Comparison of ENCODE assay signal across 11 mouse cellular contexts in the genomic region with DNA sequence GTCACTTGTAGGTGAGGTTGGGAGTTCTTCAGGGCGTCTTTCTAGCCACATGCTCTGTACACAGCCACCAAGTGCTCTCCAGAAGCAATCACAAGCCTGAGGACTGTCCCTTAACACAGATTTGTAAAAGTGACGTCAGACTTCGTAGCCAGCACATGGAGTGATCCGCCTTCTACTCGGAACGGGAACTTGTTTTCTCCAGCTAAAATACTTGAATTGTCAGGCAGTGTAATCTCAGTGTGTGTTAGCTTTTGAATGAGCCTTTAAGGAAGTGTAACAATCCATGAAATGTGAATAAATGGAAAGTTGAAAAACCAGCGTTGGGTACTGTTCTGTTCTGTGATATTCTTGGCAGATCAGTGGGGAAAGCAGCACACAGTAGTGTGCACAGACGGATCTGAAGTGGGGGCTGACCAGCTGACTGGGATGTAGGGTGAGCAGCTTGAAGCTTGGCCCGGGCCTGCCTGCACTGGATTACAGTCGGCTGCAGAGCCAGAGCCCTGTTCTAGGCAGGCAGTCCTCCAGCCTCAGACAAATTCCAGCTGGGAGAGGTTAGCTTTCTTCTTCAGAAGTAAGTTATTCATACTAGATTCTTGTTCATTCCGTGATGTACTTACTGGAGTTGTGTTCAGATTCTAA. TPM values are rescaled to one million over a fixed set of nuclear protein-coding genes. Genes with fewer than 3 reads are reported as not detected.
A peak's percentile ranks its signal among the peaks of the same experiment; 100 is the strongest.
DNase-seq lines count a peak whose midpoint lies in the region; ATAC-seq and TF ChIP-seq lines count a peak whose summit lies in the region.
"Had no signal": no experiment of that assay in that cellular context is flagged by ENCODE, and none has a peak within 500 bp of the region (broad histone marks: within the 10 kb centered on the region; RNA-seq: fewer than 3 reads in every experiment).

No protein-coding gene starts in this region.

- peaks cover 33% of the 10 kb centered on the region for H3K36me3 ChIP-seq in lung, embryonic 16.5 days (ENCODE audit: control insufficient read depth, insufficient read depth, low read length)
- H3K36me3 ChIP-seq in heart, embryonic 16.5 days (ENCODE audit: control insufficient read depth, insufficient read depth) = peaks cover 32% of the 10 kb centered on the region
- H3K36me3 ChIP-seq in liver, embryonic 11.5 days (ENCODE audit: control insufficient read depth, insufficient read depth, low read length) = peaks cover 33% of the 10 kb centered on the region

- H3K9ac ChIP-seq in lung, embryonic 16.5 days (ENCODE audit: low read length) = no peak overlapping the region
- H3K9ac ChIP-seq in heart, embryonic 16.5 days (ENCODE audit: low read length) = no peak overlapping the region
- H3K9ac ChIP-seq in liver, embryonic 11.5 days (ENCODE audit: low read depth, low read length) = no peak overlapping the region
- H3K9ac ChIP-seq: liver, embryonic 14.5 days; midbrain, embryonic 15.5 days had no signal

- ATAC-seq in lung, embryonic 16.5 days (ENCODE audit: low read depth) = peak; percentile 34; the same call in 1 of the 2 replicates
- no peak; the same call in 1 of the 2 replicates for ATAC-seq in heart, embryonic 16.5 days (replicated peaks; ENCODE audit: extremely low read depth, insufficient read depth, low FRiP score)
- ATAC-seq in liver, embryonic 11.5 days (replicated peaks; ENCODE audit: low FRiP score) = no peak
- ATAC-seq: CD4-positive, CD25-positive, alpha-beta regulatory T cell, adult 4 months had no signal

- no peak overlapping the region for H3K4me3 ChIP-seq in gastrocnemius, adult 2 months
- H3K4me3 ChIP-seq in lung, embryonic 16.5 days (ENCODE audit: low read length) = no peak overlapping the region
- no peak overlapping the region for H3K4me3 ChIP-seq in heart, embryonic 16.5 days (ENCODE audit: low read length)
- H3K4me3 ChIP-seq in liver, embryonic 11.5 days (ENCODE audit: low read depth, low read length) = no peak overlapping the region
- H3K4me3 ChIP-seq: midbrain, embryonic 15.5 days had no signal

- DNase-seq in gastrocnemius, adult 2 months = peak; percentile 29
- no peak for DNase-seq in gastrocnemius, postnatal 10 days
- DNase-seq in lung, postnatal 36 days = no peak
- peak; percentile 21 to 57 for DNase-seq in lung, postnatal 4 days
- no peak for DNase-seq in gastrocnemius, adult 8-10 months (ENCODE audit: low spot score in 2 of 2)
- no peak for DNase-seq in liver, embryonic 11.5 days (ENCODE audit: low spot score)

- TF ChIP-seq CTCF in gastrocnemius, adult 2 months (IDR thresholded peaks at IDR 0.05) = no peak

- intact Hi-C loops in gastrocnemius, adult 2 months (cut with DNase I) = no loop called here

- H3K4me2 ChIP-seq in lung, embryonic 16.5 days (ENCODE audit: low read depth, low read length) = no peak overlapping the region
- no peak overlapping the region for H3K4me2 ChIP-seq in heart, embryonic 16.5 days (ENCODE audit: low read depth, low read length)
- H3K4me2 ChIP-seq in liver, embryonic 11.5 days = no peak overlapping the region
- H3K4me2 ChIP-seq: midbrain, embryonic 15.5 days had no signal

- H3K4me1 ChIP-seq in lung, embryonic 16.5 days (replicated peaks; ENCODE audit: control insufficient read depth, insufficient read depth, low read length) = no peaks in the 10 kb centered on the region
- H3K4me1 ChIP-seq in heart, embryonic 16.5 days (ENCODE audit: control insufficient read depth, insufficient read depth, low read length) = peaks cover 5% of the 10 kb centered on the region; the same call in 1 of the 2 replicates
- no peaks in the 10 kb centered on the region for H3K4me1 ChIP-seq in liver, embryonic 11.5 days (replicated peaks; ENCODE audit: control insufficient read depth, insufficient read depth, low read length)
- H3K4me1 ChIP-seq: midbrain, embryonic 15.5 days had no signal

- H3K27ac ChIP-seq in gastrocnemius, adult 2 months = no peak overlapping the region
- no peak overlapping the region for H3K27ac ChIP-seq in lung, embryonic 16.5 days (ENCODE audit: low read length)
- H3K27ac ChIP-seq in heart, embryonic 16.5 days (ENCODE audit: low read length) = 0 out of 2 replicates have a peak overlapping the region, but pooled peaks have one; percentile 15
- no peak overlapping the region for H3K27ac ChIP-seq in liver, embryonic 11.5 days (ENCODE audit: low read depth, low read length)
- H3K27ac ChIP-seq: liver, embryonic 14.5 days; midbrain, embryonic 15.5 days had no signal

- H3K9me3 ChIP-seq in lung, embryonic 16.5 days (ENCODE audit: control insufficient read depth, low read length) = no peaks in the 10 kb centered on the region
- no peaks in the 10 kb centered on the region for H3K9me3 ChIP-seq in heart, embryonic 16.5 days (replicated peaks; ENCODE audit: control insufficient read depth, low read length)
- H3K9me3 ChIP-seq in liver, embryonic 11.5 days (ENCODE audit: control insufficient read depth, low read length) = no peaks in the 10 kb centered on the region
- H3K9me3 ChIP-seq: midbrain, embryonic 15.5 days had no signal

- H3K27me3 ChIP-seq in lung, embryonic 16.5 days (ENCODE audit: control insufficient read depth, insufficient read depth, low read depth, low read length) = no peaks in the 10 kb centered on the region
- no peaks in the 10 kb centered on the region for H3K27me3 ChIP-seq in heart, embryonic 16.5 days (ENCODE audit: control insufficient read depth, insufficient read depth, low read length)
- no peaks in the 10 kb centered on the region for H3K27me3 ChIP-seq in liver, embryonic 11.5 days (replicated peaks; ENCODE audit: control insufficient read depth, insufficient read depth, low read length)
- H3K27me3 ChIP-seq: midbrain, embryonic 15.5 days had no signal

- 55% methylated on average over 11 of the region's 11 CpGs for WGBS in lung, embryonic 16.5 days
- WGBS in heart, embryonic 16.5 days = 63% methylated on average over 11 of the region's 11 CpGs
- 85% methylated on average over 11 of the region's 11 CpGs for WGBS in liver, embryonic 11.5 days

RNA-seq across cellular contexts. Expression of a gene that starts 19.6 kb away (rescaled TPM):
- total RNA-seq in gastrocnemius, adult 2 months (2021) = 10 to 100 TPM; 12.9 to 13.4 TPM
- total RNA-seq in gastrocnemius, postnatal 10 days (2021) = 10 to 100 TPM; 14.5 to 17.9 TPM
- 32.7 and 37.9 TPM in 2 replicates for polyA plus RNA-seq in lung, embryonic 16.5 days (2015; fragmentation: Nextera tagmentation; extraction: Ambion mirVana)
- polyA plus RNA-seq in heart, embryonic 16.5 days (2015; fragmentation: Nextera tagmentation; extraction: Ambion mirVana) = 18.7 and 20.6 TPM in 2 replicates
- total RNA-seq in gastrocnemius, adult 8-10 months (2022) = 10 to 100 TPM; 11.0 to 15.4 (median 14.2) TPM
- polyA plus RNA-seq in liver, embryonic 11.5 days (2014; fragmentation: Nextera tagmentation; extraction: Ambion mirVana) = 56.7 and 57.3 TPM in 2 replicates

RNA-seq across cellular contexts. Expression of a gene that starts 22.9 kb away (rescaled TPM):
- total RNA-seq in gastrocnemius, adult 2 months (2021) = under 1 TPM; 0.20 to 0.28 TPM
- under 1 TPM; 0.14 to 0.32 TPM for total RNA-seq in gastrocnemius, postnatal 10 days (2021)
- 0.40 and 0.50 TPM in 2 replicates for polyA plus RNA-seq in lung, embryonic 16.5 days (2015; fragmentation: Nextera tagmentation; extraction: Ambion mirVana)
- polyA plus RNA-seq in heart, embryonic 16.5 days (2015; fragmentation: Nextera tagmentation; extraction: Ambion mirVana) = 0.52 and 0.56 TPM in 2 replicates
- total RNA-seq in gastrocnemius, adult 8-10 months (2022) = under 1 TPM; 0.19 to 0.27 (median 0.24) TPM
- 1.2 and 1.8 TPM in 2 replicates for polyA plus RNA-seq in liver, embryonic 11.5 days (2014; fragmentation: Nextera tagmentation; extraction: Ambion mirVana)

RNA-seq across cellular contexts. Expression of a gene that starts 45.6 kb away (rescaled TPM):
- 100 to 1,000 TPM in 1 of 2 experiments, 10 to 100 TPM in 1; 67.5 to 103 TPM for total RNA-seq in gastrocnemius, adult 2 months (2021)
- total RNA-seq in gastrocnemius, postnatal 10 days (2021) = 10 to 100 TPM; 23.5 to 27.3 TPM
- 5.0 and 5.6 TPM in 2 replicates for polyA plus RNA-seq in lung, embryonic 16.5 days (2015; fragmentation: Nextera tagmentation; extraction: Ambion mirVana)
- 4.3 and 4.4 TPM in 2 replicates for polyA plus RNA-seq in heart, embryonic 16.5 days (2015; fragmentation: Nextera tagmentation; extraction: Ambion mirVana)
- total RNA-seq in gastrocnemius, adult 8-10 months (2022) = 100 to 1,000 TPM; 103 to 132 (median 110) TPM
- polyA plus RNA-seq in liver, embryonic 11.5 days (2014; fragmentation: Nextera tagmentation; extraction: Ambion mirVana) = 4.6 and 5.5 TPM in 2 replicates

Comparison
In these comparisons a context has a peak if more than half of its experiments do, and no peak if none do; other contexts are left out.
1. DNase-seq: peak in gastrocnemius, adult 2 months (single experiment) and lung, postnatal 4 days (2 of 2); none in gastrocnemius, postnatal 10 days (single experiment), lung, postnatal 36 days (single experiment), gastrocnemius, adult 8-10 months (0 of 2) and liver, embryonic 11.5 days (single experiment).